Mouse (Mus musculus): Measurements from ENCODE around the gene Sf3b4.

Gene Sf3b4

DNA sequence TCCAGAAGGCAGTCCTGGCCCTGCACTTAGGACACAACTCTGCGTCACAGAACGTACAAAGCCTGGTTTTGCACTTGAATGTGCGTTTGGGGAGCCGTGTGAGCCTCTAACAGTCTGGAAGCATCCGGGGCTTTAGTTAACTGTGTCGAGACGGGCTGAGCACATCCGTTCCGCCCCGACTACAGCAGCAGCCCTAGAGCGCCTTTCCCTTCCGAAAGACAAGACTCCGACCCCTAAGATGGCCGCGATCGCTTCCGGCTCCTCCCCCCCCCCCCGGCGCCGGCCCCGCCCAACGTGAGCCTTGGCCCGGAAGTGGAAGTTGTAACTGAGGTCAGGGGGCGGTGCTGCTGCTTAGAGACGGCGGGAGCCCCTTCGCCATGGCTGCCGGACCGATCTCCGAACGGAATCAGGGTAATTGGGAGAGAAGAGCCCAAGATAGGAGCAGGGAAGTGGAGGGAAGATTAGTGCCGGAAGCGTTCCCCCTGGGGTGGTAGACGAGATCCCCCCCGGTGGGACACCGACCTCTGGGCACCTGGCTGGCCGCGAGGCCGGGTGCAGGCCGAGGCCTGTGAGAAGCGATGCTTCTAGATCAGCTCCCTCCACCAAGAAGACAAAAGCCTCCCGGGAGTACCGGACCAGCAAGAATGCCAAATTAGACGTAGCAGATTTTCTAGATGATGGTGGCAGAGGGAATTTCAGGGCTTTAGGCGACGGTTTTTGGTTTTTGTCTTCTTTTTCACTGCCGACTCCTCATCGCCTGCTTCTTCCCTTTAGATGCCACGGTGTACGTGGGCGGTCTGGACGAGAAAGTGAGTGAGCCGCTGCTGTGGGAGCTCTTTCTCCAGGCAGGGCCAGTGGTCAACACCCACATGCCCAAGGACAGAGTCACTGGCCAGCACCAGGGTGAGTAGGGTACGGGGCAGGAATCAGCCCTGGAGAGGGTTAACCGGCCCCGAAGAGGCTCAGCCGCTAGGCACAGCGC lies at the start of gene Sf3b4:
Sf3b4 (plus strand) TSS at position 136 of the 982 bp plus-strand sequence.
- peak; percentile 85 for DNase-seq

DNA sequence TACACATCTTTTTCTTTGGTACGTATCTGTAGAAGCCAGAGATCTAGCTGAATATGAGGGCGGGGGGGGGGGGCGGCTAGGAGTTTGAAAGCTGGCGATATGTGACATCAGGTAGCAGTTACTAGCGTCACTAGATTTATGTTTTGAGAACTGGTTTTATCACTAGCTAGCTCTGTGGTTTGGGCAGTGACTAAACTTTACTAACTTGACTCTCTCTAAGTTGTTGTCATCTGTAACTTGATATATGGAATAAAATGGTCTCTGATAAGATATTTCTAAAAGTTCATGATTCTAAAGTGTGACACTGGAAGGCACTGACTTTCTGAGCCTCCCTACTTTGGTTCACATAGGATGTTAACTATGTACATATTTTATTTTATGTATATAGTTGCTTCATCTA lies 47.9 kb upstream of the Sf3b4 start:
- DNase-seq, result no peak

- peak; percentile 27 for DNase-seq
These were observed 44.0 kb upstream of the Sf3b4 start for GRCm38 (mm10) chr3:96128128-96128527.

GRCm38 (mm10) chr3:96132478-96132877 lies 39.7 kb upstream of the Sf3b4 start:
- DNase-seq, result no peak

DNA sequence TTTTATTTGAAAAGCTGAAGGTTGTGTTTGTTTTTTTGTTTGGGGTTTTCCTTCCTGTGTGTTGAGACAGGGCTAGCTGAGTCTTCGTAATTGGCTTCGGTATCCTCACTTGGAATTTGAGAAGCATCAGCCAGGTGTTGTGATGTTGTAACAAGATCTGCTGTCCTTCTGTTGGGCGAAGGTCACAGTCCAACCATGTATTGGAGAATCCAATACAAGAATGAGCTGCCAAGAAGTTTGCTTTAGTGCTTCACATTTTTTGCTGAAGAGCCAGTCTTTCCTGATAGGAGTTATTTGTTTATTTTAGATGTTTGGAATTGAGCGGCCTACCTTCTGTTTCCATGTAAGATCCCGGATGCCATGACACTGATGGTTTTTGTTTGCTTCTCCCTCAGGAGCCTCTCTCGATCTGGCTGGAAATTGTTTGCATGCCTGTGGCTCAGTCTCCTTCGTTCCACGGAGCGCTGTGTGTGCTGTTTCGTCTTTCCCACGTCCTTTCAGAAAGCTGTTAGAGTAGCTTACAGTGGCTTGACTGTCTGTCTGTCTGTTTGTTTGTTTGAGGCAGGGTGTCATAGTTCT lies 38.7 kb upstream of the Sf3b4 start:
- peak; percentile 79 for DNase-seq

- peak; percentile 90 for DNase-seq
These were observed 37.1 kb upstream of the Sf3b4 start for GRCm38 (mm10) chr3:96135011-96135410.

DNA sequence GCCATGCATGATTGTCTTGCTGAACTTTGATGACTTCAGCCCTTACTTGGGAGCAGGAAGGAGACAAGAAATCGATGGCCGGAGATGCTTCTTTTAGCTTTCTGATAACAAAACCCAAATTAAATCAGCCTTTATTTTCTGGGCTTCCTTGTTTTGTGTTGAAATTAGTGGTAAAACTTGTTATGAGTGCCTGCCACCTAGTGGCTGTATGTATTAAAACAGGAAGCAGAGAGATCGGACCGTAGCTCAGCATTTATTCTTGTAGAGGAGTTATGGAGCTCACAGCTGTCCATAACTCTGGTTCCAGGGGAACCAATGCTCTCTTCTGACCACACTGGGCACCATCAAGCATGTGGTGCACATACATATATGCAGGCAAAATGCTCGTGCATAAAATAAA lies 24.2 kb upstream of the Sf3b4 start:
- DNase-seq, result peak; percentile 84

GRCm38 (mm10) chr3:96151836-96152235 lies 20.3 kb upstream of the Sf3b4 start:
- no peak for DNase-seq

DNA sequence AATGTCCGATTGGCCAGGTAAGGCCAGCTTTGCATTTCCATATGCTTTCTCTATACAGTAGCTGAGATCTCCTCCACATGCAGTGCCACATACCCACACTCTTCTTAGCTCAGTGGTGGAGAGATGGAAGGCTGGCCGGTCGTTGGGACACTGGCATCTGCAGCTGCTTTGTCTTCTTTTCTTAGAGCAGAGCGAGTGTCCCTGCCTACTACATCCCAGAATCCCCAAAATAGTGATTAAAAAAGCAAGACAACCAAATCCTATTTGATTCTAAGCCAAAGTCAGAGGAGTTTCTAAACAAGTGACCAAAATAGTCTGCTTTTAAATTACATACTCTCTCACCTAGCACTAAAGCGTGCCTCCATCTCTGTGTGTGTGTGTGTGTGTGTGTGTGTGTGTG lies 19.5 kb upstream of the Sf3b4 start:
- no peak for DNase-seq

DNA sequence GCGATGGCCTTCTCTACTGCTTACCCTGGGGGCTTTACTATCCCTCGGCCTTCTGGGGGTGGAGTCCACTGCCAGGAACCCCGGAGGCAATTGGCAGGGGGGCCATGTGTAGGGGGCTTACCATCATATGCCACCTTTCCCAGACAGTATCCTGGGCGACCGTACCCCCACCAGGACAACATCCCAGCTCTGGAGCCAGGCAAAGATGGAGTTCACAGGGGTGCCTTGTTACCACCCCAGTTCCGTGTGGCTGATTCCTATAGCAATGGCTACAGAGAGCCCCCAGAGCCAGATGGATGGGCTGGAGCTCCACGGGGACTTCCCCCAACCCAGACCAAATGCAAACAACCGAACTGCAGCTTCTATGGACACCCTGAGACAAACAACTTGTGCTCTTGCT lies 16.6 kb upstream of the Sf3b4 start:
- DNase-seq, result no peak

DNA sequence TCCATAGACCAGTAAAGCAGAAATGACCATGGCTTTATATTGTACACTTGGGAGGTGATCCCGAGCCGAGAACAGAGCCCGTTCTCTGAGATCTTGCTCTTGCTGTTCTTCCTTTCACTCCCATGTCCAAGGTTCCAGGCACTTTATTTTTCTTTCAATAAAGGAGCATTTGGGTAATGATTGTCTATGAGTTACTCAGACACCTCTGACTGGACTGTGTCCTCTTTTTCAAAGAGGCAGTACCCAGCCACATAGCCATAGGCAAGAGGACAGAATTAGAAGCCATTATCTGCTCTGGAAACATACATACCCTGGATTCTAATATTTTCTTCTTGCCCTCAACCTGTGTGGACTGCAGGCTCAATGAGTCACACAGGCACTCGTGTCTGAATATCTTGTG lies 12.3 kb upstream of the Sf3b4 start:
- DNase-seq, result peak; percentile 79

- DNase-seq, result peak; percentile 86
These were observed 11.8 kb upstream of the Sf3b4 start for GRCm38 (mm10) chr3:96160222-96160802.

DNA sequence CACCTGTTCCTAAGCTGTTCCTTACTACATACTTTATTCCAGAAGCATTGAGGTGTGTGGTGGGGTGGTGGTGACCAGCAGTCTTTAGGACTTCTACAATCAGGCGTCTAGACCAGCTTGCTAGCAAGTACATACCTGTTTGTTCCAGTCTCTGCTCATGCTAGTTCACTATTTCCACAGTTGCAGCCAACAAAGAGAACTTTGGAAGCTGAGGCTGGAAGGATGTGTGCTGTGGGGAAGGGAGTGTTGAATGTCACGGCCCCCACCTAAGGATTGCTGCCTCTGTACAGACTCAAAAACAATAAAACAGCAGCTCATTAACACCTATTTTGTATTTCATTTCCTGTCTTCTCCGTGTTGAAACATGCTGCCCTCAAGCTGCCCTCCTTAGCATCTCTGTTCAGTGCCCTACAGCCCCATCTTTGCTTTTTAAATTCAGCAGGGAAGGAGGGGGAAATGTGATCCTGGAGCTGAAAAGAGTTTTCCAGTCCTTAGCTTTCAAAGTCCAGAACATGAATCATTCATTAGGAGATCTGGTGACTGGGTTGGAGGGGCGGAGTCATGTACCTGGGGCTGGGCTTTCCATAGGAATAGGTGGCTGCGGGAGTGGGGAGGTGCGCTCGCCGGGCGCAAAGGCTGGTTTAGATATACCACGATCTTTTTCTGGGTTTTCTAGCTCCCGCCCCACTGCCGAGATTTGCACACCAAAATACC lies 11.2 kb upstream of the Sf3b4 start:
- DNase-seq, result peak; percentile 94

GRCm38 (mm10) chr3:96161869-96162840 lies 10.0 kb upstream of the Sf3b4 start, which contains the start of gene Mtmr11:
Mtmr11 (plus strand) TSS chr3:96162004.
- DNase-seq, result peak; percentile 83

DNA sequence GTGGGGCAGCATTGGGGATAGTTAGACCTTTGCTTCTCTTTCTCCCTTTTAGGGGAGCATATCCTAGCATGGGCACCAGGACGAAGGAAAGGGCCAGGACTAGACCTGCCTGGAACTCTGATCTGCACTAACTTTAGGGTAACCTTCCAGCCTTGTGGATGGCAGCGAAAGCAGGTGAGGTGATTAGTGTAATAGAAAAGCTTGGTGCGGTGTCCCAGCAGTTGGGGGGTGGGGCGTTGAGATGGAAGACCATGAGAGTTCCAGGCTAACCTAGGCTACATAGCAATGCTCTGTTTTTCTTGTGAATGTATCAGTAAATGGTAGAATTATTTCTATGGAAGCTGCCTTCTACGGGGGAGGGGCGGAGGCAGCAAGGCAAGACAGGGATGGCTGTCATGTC lies 9.1 kb upstream of the Sf3b4 start:
- no peak for DNase-seq

- no peak for DNase-seq
These were observed 3.5 kb upstream of the Sf3b4 start for GRCm38 (mm10) chr3:96168466-96169158.

DNA sequence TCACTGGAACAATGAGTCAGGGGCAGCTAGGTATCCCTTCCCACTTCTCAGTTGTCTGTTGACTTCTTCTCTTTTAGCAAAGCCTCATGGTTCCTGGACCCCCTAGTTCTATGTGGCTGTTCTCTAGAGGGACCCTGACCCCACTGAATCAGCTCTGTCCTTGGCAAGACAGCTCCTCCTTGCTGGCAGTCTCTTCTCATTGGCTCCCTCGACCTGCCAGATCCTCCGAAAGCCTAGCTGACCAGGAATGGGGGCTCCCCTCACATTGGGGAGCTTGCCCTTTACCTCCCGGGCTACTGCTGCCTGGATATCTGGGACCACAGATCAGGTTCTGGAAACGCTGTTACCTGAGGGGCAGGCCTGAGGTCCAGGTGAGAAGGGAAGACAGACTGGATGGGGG lies 1.9 kb upstream of the Sf3b4 start:
- DNase-seq, result no peak

DNA sequence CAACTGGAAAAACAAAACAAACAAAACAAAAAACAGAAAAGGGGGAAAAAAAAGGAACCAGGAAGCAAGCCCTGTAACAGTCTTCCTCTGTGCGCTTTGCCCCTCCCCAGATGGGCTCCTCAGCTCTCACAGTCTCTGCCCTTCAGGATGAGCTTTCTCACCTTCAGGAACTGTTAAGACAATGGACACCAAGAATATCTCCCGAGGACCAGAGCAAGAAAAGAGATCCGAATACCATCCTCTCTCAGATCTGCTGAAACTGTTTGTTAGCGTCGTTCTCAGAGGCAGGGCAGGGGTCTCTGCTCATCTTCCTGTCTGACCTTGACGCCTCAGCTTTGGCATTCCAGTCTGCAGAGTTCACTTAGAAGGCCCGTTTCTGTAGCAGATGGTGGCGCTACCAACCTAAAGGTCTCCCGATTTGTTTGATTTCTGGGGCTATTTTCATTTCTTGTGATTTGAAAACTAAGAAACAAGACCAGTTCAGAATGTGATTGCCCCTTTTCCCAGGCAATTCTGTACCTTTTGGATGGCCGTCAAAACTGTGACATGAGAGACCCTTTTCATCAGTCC lies 1.1 kb upstream of the Sf3b4 start:
- no peak for DNase-seq

DNA sequence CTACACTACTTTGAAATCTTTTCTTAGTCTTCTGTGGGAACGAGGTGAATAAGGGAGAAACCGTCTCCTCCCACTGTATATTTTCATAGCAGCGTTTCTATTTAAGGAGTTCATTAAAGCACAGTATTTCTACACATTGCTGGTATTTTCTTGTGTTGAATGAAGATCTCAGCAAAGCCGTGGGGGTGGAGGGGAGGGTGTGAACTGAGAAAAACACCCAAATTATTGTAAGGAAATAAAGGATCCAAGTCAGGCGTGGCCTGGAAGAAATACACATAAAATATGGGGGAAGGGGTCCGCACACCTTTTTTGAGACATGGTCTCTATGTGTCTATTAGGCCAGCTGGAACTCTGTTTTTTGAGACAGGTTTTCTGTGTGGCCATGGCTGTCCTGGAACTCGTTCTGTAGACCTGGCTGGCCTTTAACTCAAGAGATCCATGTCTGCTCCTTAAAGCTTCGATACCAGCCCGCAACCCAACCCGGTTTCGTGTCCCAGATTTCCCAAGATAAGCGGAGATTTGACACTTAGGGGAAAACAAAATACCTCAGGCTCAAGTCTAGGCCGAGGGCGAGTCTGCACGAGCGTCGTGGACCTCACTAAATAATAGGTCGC lies 442 bp upstream of the Sf3b4 start:
- no peak for DNase-seq

DNA sequence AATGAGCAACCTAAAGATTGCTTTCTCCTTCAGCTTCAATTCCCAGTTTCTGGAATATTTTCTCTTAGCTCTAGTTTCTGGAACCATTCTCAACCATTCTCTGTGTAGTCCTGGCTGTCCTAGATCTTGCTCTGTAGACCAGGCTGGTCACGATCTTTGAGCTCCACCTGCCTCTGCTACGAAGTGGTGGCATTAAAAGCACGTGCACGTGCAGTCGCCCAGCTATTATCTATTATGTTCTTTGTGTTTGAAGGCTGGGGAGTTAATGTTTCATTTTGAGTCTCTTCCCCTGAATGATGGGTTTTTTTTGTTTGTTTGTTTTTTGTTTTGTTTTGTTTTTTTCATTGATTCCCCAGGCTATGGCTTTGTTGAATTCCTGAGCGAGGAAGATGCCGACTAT lies 1.1 kb downstream of the Sf3b4 start:
- DNase-seq, result no peak
